ENCODE assay signal across 9 mouse cellular contexts in the genomic region with DNA sequence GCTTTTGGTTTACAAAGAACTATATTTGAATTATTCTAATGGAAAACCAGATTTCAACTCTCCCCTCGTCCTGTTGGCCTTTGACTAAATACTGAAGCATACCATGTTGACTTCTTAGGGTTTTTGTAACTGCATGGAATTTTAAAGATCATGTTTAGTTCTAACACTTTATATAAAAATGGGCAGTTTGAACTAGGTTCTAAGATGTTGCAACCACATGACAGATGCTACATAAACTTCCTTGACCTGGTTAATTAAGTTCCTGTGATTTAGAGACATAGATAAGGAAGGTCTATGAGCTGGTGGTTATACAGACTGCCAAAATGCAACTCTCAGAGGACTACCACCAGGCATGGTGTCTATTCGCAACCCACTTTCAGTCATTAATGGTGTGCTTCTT. TPM values are rescaled to one million over a fixed set of nuclear protein-coding genes. Genes with fewer than 3 reads are reported as not detected.
DNase-seq lines count a peak whose midpoint lies in the region; ATAC-seq and TF ChIP-seq lines count a peak whose summit lies in the region.
"Had no signal": no experiment of that assay in that cellular context is flagged by ENCODE, and none has a peak within 500 bp of the region (broad histone marks: within the 10 kb centered on the region; RNA-seq: fewer than 3 reads in every experiment).

No protein-coding gene starts in this region.

- no peak for TF ChIP-seq CTCF in lung, postnatal 0 days (IDR thresholded peaks at IDR 0.05)

- no peak overlapping the region for H3K9ac ChIP-seq in heart, embryonic 11.5 days (ENCODE audit: low read depth, low read length)
- H3K9ac ChIP-seq in lung, postnatal 0 days (replicated peaks; ENCODE audit: low read depth) = no peak overlapping the region
- H3K9ac ChIP-seq in limb, embryonic 14.5 days (ENCODE audit: low read depth, low read length, severe bottlenecking) = no peak overlapping the region
- no peak overlapping the region for H3K9ac ChIP-seq in stomach, embryonic 15.5 days

- no peaks in the 10 kb centered on the region for H3K27me3 ChIP-seq in heart, embryonic 11.5 days (ENCODE audit: control insufficient read depth, insufficient read depth, low read length)
- H3K27me3 ChIP-seq in lung, postnatal 0 days (replicated peaks; ENCODE audit: insufficient read depth, low read length) = no peaks in the 10 kb centered on the region; the same call in 1 of the 2 replicates
- H3K27me3 ChIP-seq in limb, embryonic 14.5 days (ENCODE audit: control insufficient read depth, insufficient read depth, low read length) = no peaks in the 10 kb centered on the region
- H3K27me3 ChIP-seq in stomach, embryonic 15.5 days (replicated peaks) = no peaks in the 10 kb centered on the region

- no peak for TF ChIP-seq EP300 in lung, postnatal 0 days (IDR thresholded peaks at IDR 0.05)

- H3K9me3 ChIP-seq in heart, embryonic 11.5 days (replicated peaks; ENCODE audit: control insufficient read depth, low read length) = no peaks in the 10 kb centered on the region
- H3K9me3 ChIP-seq in lung, postnatal 0 days (ENCODE audit: low read length) = no peaks in the 10 kb centered on the region
- no peaks in the 10 kb centered on the region for H3K9me3 ChIP-seq in limb, embryonic 14.5 days (ENCODE audit: control insufficient read depth, low read length)
- no peaks in the 10 kb centered on the region for H3K9me3 ChIP-seq in stomach, embryonic 15.5 days

- no peak overlapping the region for H3K4me3 ChIP-seq in heart, embryonic 11.5 days (ENCODE audit: low read depth, low read length)
- peak overlapping the region; percentile 12; the same call in 1 of the 2 replicates for H3K4me3 ChIP-seq in lung, postnatal 0 days (ENCODE audit: low read depth, low read length)
- H3K4me3 ChIP-seq in limb, embryonic 14.5 days (replicated peaks; ENCODE audit: low read length) = no peak overlapping the region
- peak overlapping the region; percentile 87 for H3K4me3 ChIP-seq in stomach, embryonic 15.5 days (replicated peaks)

- no peak for TF ChIP-seq POLR2A in limb, embryonic 14.5 days (IDR thresholded peaks at IDR 0.05; ENCODE audit: borderline replicate concordance, extremely low read depth, insufficient read depth, insufficient read length)

- no peak for DNase-seq in heart, postnatal 14 days
- DNase-seq in lung, postnatal 0 days (ENCODE audit: low spot score) = no peak
- no peak for DNase-seq in lung, adult 18-20 months
- no peak for DNase-seq in limb, embryonic 14.5 days (ENCODE audit: low spot score)
- DNase-seq in MN1 (ENCODE audit: low spot score) = no peak
- no peak for DNase-seq in B cell, adult 2 months
- DNase-seq: lung, postnatal 14 days had no signal

- no peaks in the 10 kb centered on the region for H3K36me3 ChIP-seq in heart, embryonic 11.5 days (ENCODE audit: control insufficient read depth, insufficient read depth, low read length)
- H3K36me3 ChIP-seq in lung, postnatal 0 days (ENCODE audit: insufficient read depth, low read length) = no peaks in the 10 kb centered on the region
- no peaks in the 10 kb centered on the region for H3K36me3 ChIP-seq in limb, embryonic 14.5 days (ENCODE audit: control insufficient read depth, insufficient read depth, low read length)
- no peaks in the 10 kb centered on the region for H3K36me3 ChIP-seq in stomach, embryonic 15.5 days

- no peak overlapping the region for H3K27ac ChIP-seq in heart, embryonic 11.5 days (ENCODE audit: low read depth, low read length)
- no peak overlapping the region for H3K27ac ChIP-seq in lung, postnatal 0 days (ENCODE audit: low read length)
- H3K27ac ChIP-seq in limb, embryonic 14.5 days (replicated peaks; ENCODE audit: low read depth, low read length) = no peak overlapping the region
- H3K27ac ChIP-seq in stomach, embryonic 15.5 days = no peak overlapping the region

- intact Hi-C loops in heart, postnatal 14 days (cut with DNase I) = loop anchor here (5.0 to 10.0 kb wide), 2 partner anchors 35 to 1692 kb away; no protein-coding TSS in a partner anchor

- WGBS in heart, embryonic 11.5 days (ENCODE audit: insufficient replicate concordance) = 81% methylated on average over 2 of the region's 2 CpGs
- 75% methylated on average over 2 of the region's 2 CpGs for WGBS in lung, postnatal 0 days
- WGBS in limb, embryonic 14.5 days = 81% methylated on average over 2 of the region's 2 CpGs
- WGBS in stomach, embryonic 15.5 days = 79% methylated on average over 2 of the region's 2 CpGs

- ATAC-seq in heart, embryonic 11.5 days (replicated peaks; ENCODE audit: insufficient number of reproducible peaks, low FRiP score, low TSS enrichment) = no peak
- no peak for ATAC-seq in lung, postnatal 0 days
- ATAC-seq in limb, embryonic 14.5 days (ENCODE audit: low FRiP score, low read depth) = no peak
- ATAC-seq in stomach, embryonic 15.5 days (ENCODE audit: insufficient read depth, low FRiP score, low read depth) = no peak

- H3K4me2 ChIP-seq in heart, embryonic 11.5 days = peak overlapping the region; percentile 76
- H3K4me2 ChIP-seq in lung, postnatal 0 days (replicated peaks; ENCODE audit: low read depth, low read length) = peak overlapping the region; percentile 99; the same call in 1 of the 2 replicates
- H3K4me2 ChIP-seq in limb, embryonic 14.5 days (replicated peaks; ENCODE audit: low read depth, low read length, severe bottlenecking) = peak overlapping the region; percentile 96; the same call in 1 of the 2 replicates
- peak overlapping the region; percentile 93 for H3K4me2 ChIP-seq in stomach, embryonic 15.5 days

- H3K4me1 ChIP-seq in heart, embryonic 11.5 days (ENCODE audit: control insufficient read depth, insufficient read depth, low read length) = peaks cover 16% of the 10 kb centered on the region
- peaks cover 10% of the 10 kb centered on the region for H3K4me1 ChIP-seq in lung, postnatal 0 days (ENCODE audit: insufficient read depth, low read depth, low read length)
- peaks cover 24% of the 10 kb centered on the region for H3K4me1 ChIP-seq in limb, embryonic 14.5 days (ENCODE audit: control insufficient read depth, insufficient read depth, low read length)
- H3K4me1 ChIP-seq in stomach, embryonic 15.5 days = peaks cover 13% of the 10 kb centered on the region; the same call in 1 of the 2 replicates

RNA-seq across cellular contexts. Expression of a gene that starts 4.1 kb away (rescaled TPM):
- polyA plus RNA-seq in heart, embryonic 11.5 days (2014; fragmentation: Nextera tagmentation; extraction: Ambion mirVana) = 8.5 and 8.8 TPM in 2 replicates
- 10 to 100 TPM; 32.1 to 36.6 TPM for total RNA-seq in heart, postnatal 14 days (2021)
- 6.6 and 6.9 TPM in 2 replicates for polyA plus RNA-seq in lung, postnatal 0 days (2015; fragmentation: Nextera tagmentation; extraction: Ambion mirVana)
- 14.2 and 16.8 TPM in 2 replicates for polyA plus RNA-seq in limb, embryonic 14.5 days (2012; rRNA removed)
- 11.9 and 12.7 TPM in 2 replicates for polyA plus RNA-seq in limb, embryonic 14.5 days (2014; fragmentation: Nextera tagmentation; extraction: Ambion mirVana)
- polyA plus RNA-seq in stomach, embryonic 15.5 days (2015; fragmentation: Nextera tagmentation; extraction: Ambion mirVana) = 12.7 and 14.1 TPM in 2 replicates

Comparison
In these comparisons a context has a peak if more than half of its experiments do, and no peak if none do; other contexts are left out.
1. H3K4me3 ChIP-seq: peak in lung, postnatal 0 days (single experiment) and stomach, embryonic 15.5 days (single experiment); none in heart, embryonic 11.5 days (single experiment) and limb, embryonic 14.5 days (single experiment).
2. Peak in every context shown above with its lines, with median percentiles within 50 percentile points of each other: H3K4me2 ChIP-seq.